22 mouse cellular contexts compared by ENCODE assay signal in genomic region chr5:34972471-34972870, GRCm38 (mm10). TPM values are rescaled to one million over a fixed set of nuclear protein-coding genes. Genes with fewer than 3 reads are reported as not detected.
DNase-seq lines count a peak whose midpoint lies in the region; ATAC-seq and TF ChIP-seq lines count a peak whose summit lies in the region.
"Had no signal": no experiment of that assay in that cellular context is flagged by ENCODE, and none has a peak within 500 bp of the region (broad histone marks: within the 10 kb centered on the region; RNA-seq: fewer than 3 reads in every experiment).

No protein-coding gene starts in this region.

- H3K36me3 ChIP-seq in heart, embryonic 10.5 days = peaks cover 66% of the 10 kb centered on the region
- H3K36me3 ChIP-seq in liver, postnatal 0 days (replicated peaks; ENCODE audit: insufficient read depth, low read length) = peaks cover 7% of the 10 kb centered on the region; the same call in 1 of the 2 replicates
- H3K36me3 ChIP-seq: heart, embryonic 15.5 days had no signal

- peak; percentile 43 for ATAC-seq in inflammation-experienced regulatory T-cells, adult 6 months
- ATAC-seq in liver, postnatal 0 days = no peak
- ATAC-seq: activated CD4-positive, CD25-positive, alpha-beta regulatory T cell, adult 4 months; hindbrain, embryonic 16.5 days; midbrain, embryonic 15.5 days had no signal

- H3K4me2 ChIP-seq in liver, postnatal 0 days (ENCODE audit: low read depth, low read length) = no peak overlapping the region
- H3K4me2 ChIP-seq: embryonic facial prominence, embryonic 12.5 days; heart, embryonic 15.5 days; limb, embryonic 13.5 days; lung, embryonic 14.5 days; midbrain, embryonic 15.5 days; neural tube, embryonic 13.5 days had no signal

- no peak overlapping the region for H3K9ac ChIP-seq in liver, postnatal 0 days (replicated peaks)
- H3K9ac ChIP-seq: embryonic facial prominence, embryonic 12.5 days; heart, embryonic 15.5 days; limb, embryonic 13.5 days; lung, embryonic 14.5 days; midbrain, embryonic 15.5 days; neural tube, embryonic 13.5 days had no signal

- H3K27ac ChIP-seq in heart, embryonic 10.5 days = peak overlapping the region; percentile 70
- no peak overlapping the region for H3K27ac ChIP-seq in liver, postnatal 0 days (ENCODE audit: low read depth)
- H3K27ac ChIP-seq: embryonic facial prominence, embryonic 12.5 days; limb, embryonic 13.5 days; midbrain, embryonic 15.5 days; neural tube, embryonic 13.5 days had no signal

- TF ChIP-seq EP300 in liver, postnatal 0 days (IDR thresholded peaks at IDR 0.05; ENCODE audit: low read depth) = no peak

- no peak for DNase-seq in heart, embryonic 10.5 days (ENCODE audit: low spot score)
- DNase-seq in heart, adult 9 months (ENCODE audit: low spot score in 2 of 2) = no peak
- DNase-seq in CD4-positive, CD25-positive, alpha-beta regulatory T cell, adult 2 months (ENCODE audit: low read depth, low spot score) = peak; percentile 35
- no peak for DNase-seq in liver, postnatal 0 days
- no peak for DNase-seq in embryo, embryonic 10 days (ENCODE audit: low spot score)
- DNase-seq in thymus, postnatal 36 days = no peak
- DNase-seq: adrenal gland, adult 8-10 months; cerebellum, adult 18-20 months; cerebellum, postnatal 14 days; kidney, adult 11 months; kidney, postnatal 4 days; lung, embryonic 14.5 days; lung, postnatal 36 days; retina, postnatal 1 day had no signal

- no peaks in the 10 kb centered on the region for H3K27me3 ChIP-seq in heart, embryonic 10.5 days (ENCODE audit: insufficient read depth, poor library complexity, severe bottlenecking)
- H3K27me3 ChIP-seq in liver, postnatal 0 days (ENCODE audit: insufficient read depth, low read length) = no peaks in the 10 kb centered on the region
- H3K27me3 ChIP-seq: embryonic facial prominence, embryonic 12.5 days; heart, embryonic 15.5 days; limb, embryonic 13.5 days; midbrain, embryonic 15.5 days; neural tube, embryonic 13.5 days had no signal

- H3K4me1 ChIP-seq in heart, embryonic 10.5 days = peaks cover 64% of the 10 kb centered on the region
- peaks cover 34% of the 10 kb centered on the region for H3K4me1 ChIP-seq in liver, postnatal 0 days (ENCODE audit: insufficient read depth)
- H3K4me1 ChIP-seq: embryonic facial prominence, embryonic 12.5 days; limb, embryonic 13.5 days had no signal

- TF ChIP-seq CTCF in liver, postnatal 0 days (IDR thresholded peaks at IDR 0.05; ENCODE audit: low read depth) = 0 out of 2 replicates have a peak, but pooled peaks have one; percentile 22

- no peaks in the 10 kb centered on the region for H3K9me3 ChIP-seq in heart, embryonic 10.5 days
- no peaks in the 10 kb centered on the region for H3K9me3 ChIP-seq in liver, postnatal 0 days (ENCODE audit: low read length)
- H3K9me3 ChIP-seq: embryonic facial prominence, embryonic 12.5 days; heart, embryonic 15.5 days; limb, embryonic 13.5 days; midbrain, embryonic 15.5 days; neural tube, embryonic 13.5 days had no signal

- 77% methylated on average over 3 of the region's 3 CpGs for WGBS in heart, embryonic 10.5 days
- WGBS in liver, postnatal 0 days (ENCODE audit: insufficient replicate concordance) = 66% methylated on average over 3 of the region's 3 CpGs

- no peak overlapping the region for H3K4me3 ChIP-seq in heart, embryonic 10.5 days
- no peak overlapping the region for H3K4me3 ChIP-seq in liver, postnatal 0 days (ENCODE audit: low read depth, low read length)
- H3K4me3 ChIP-seq: embryonic facial prominence, embryonic 12.5 days; heart, embryonic 15.5 days; limb, embryonic 13.5 days; midbrain, embryonic 15.5 days; neural tube, embryonic 13.5 days had no signal

RNA-seq across cellular contexts. Expression of gene Rgs12, which starts 23.2 kb away (rescaled TPM):
- 32.8 and 35.3 TPM in 2 replicates for polyA plus RNA-seq in heart, embryonic 10.5 days (2016; fragmentation: Nextera tagmentation; extraction: Ambion mirVana)
- 10 to 100 TPM in 1 of 3 experiments, 1 to 10 TPM in 2; 5.4 to 10.7 (median 9.9) TPM for polyA plus RNA-seq in inflammation-experienced regulatory T-cells, adult 6 months (2017; shearing (Covaris generic))
- 6.9 and 7.3 TPM in 2 replicates for polyA plus RNA-seq in liver, postnatal 0 days (2015; fragmentation: Nextera tagmentation; extraction: Ambion mirVana)
